Mouse (Mus musculus) forebrain, embryonic 12.5 days (tissue): ENCODE data around the gene Gm17087. TPM values are rescaled to one million over a fixed set of nuclear protein-coding genes. Genes with fewer than 3 reads are reported as not detected.

Source experiments
- ATAC-seq: fragments of 200-750 bp; cut with Nextera tagmentation; 2 replicates; pipeline ENCODE4 v1.8.0; 2017; ENCODE audit warnings: moderate TSS enrichment; ENCODE audit not compliant: low FRiP score
- H3K27ac ChIP-seq: fragments of 300-500 bp; sonication (generic); 2 replicates; pipeline ENCODE4 v1.5.1; 2016; ENCODE audit warnings: mild to moderate bottlenecking
- H3K27me3 ChIP-seq: fragments of 300-500 bp; sonication (generic); 2 replicates; pipeline ENCODE4 v1.6.1; 2016; ENCODE audit warnings: mild to moderate bottlenecking
- H3K36me3 ChIP-seq: fragments of 300-500 bp; sonication (generic); replicated peaks from 2 replicates; pipeline ENCODE4 v1.6.1; 2016; ENCODE audit warnings: mild to moderate bottlenecking
- H3K4me1 ChIP-seq: fragments of 300-500 bp; sonication (generic); 2 replicates; pipeline ENCODE4 v1.6.1; 2016
- H3K4me2 ChIP-seq: fragments of 300-500 bp; sonication (generic); 2 replicates; pipeline ENCODE4 v1.6.1; 2016; ENCODE audit warnings: mild to moderate bottlenecking, moderate library complexity
- H3K4me3 ChIP-seq: fragments of 300-500 bp; sonication (generic); replicated peaks from 2 replicates; pipeline ENCODE4 v1.5.1; 2016; ENCODE audit warnings: mild to moderate bottlenecking
- H3K9ac ChIP-seq: fragments of 300-500 bp; sonication (generic); 2 replicates; pipeline ENCODE4 v1.6.1; 2016; ENCODE audit warnings: mild to moderate bottlenecking
- H3K9me3 ChIP-seq: fragments of 300-500 bp; sonication (generic); 2 replicates; pipeline ENCODE4 v1.6.1; 2016
- WGBS: fragments of 180-500 bp; shearing (Covaris S2); methylation state at CpG from one replicate; pipeline ENCODE4 v1.1.7; 2016; 5-methylcytosine and 5-hydroxymethylcytosine counted together
- polyA plus RNA-seq: library from polyadenylated mRNA; unstranded; fragments of >200 nt; fragmentation: Nextera tagmentation; extraction: Ambion mirVana; gene quantifications from 2 replicates; pipeline ENCODE4 v1.2.1, GENCODE M21; 2016

Gene Gm17087
- polyA plus RNA-seq, 1 experiment from 2014 or later = not detected

DNA sequence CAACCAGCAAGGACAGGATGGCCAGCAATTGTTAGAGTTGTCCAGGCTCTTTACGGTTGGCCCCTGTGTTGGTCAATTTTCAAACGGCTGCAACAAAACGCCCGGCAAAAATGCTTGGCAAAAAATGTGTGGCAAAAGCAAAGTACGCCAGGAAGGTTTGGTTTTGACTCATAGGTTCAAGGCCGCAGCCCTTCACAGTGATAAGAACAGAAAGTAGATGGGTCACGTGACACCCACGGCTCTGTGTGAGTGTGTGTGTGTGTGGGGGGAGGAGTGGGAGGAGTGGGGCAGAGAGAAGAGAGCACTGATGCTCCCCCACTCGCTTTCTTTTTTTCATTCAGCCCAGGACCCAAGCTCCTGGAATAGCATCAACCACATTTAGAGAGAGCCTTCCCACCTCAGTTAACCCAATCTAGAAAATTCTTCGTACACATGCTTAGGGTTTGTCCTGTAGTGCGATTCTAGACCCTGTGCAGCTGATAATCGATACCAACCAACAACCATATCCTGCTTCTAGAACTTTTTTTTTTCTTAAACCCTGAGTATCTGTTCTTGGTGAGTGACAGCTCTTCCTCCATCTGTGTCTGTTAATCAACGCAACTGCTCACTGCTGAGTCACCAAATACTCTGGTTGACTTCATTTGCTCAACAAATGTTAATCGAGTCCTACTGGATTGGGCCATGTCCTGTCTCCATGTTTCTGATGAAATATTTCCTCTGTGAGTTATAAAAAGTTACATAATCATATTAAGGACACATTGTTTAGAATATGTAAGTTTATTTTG lies 4.5 kb downstream of the Gm17087 start:
- Histone ChIP-seq H3K4me1 (peaks cover 3% of the 10 kb centered on the region; the same call in 1 of the 2 replicates), H3K27ac (no peak overlapping the region), H3K4me2 (no peak overlapping the region), H3K27me3 (no peaks in the 10 kb centered on the region), H3K9ac (no peak overlapping the region), H3K4me3 (no peak overlapping the region), H3K9me3 (no peaks in the 10 kb centered on the region), H3K36me3 (no peaks in the 10 kb centered on the region)
- WGBS = 67% methylated on average over 14 of the region's 14 CpGs
- no peak for ATAC-seq

DNA sequence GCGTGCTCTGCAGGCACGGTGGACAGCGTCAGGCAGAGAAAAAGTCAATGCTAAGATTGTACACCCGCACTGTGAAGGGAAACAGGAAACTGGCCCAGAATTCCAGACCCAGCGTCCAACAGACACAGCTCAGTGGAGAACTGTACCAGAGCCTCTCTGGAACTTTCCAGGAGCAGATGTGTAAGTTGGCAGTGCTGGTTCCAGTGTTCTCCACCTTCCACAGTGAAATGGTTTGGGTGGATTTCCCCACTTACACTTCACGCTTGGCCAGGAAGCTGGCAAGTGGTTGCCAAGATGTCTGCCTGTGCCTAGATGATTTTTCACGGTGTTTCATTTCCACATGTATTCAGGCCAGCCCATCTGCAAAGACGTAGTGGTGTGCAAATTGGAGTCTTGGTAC lies 8.8 kb downstream of the Gm17087 start:
- no peak overlapping the region for H3K9ac ChIP-seq
- H3K9me3 ChIP-seq = no peaks in the 10 kb centered on the region
- H3K27me3 ChIP-seq = no peaks in the 10 kb centered on the region
- no peak for ATAC-seq
- no peak overlapping the region for H3K4me3 ChIP-seq
- WGBS = 91% methylated on average over 8 of the region's 8 CpGs
- H3K4me2 ChIP-seq = no peak overlapping the region
- peaks cover 3% of the 10 kb centered on the region; the same call in 1 of the 2 replicates for H3K4me1 ChIP-seq
- H3K27ac ChIP-seq = no peak overlapping the region
- no peaks in the 10 kb centered on the region for H3K36me3 ChIP-seq

DNA sequence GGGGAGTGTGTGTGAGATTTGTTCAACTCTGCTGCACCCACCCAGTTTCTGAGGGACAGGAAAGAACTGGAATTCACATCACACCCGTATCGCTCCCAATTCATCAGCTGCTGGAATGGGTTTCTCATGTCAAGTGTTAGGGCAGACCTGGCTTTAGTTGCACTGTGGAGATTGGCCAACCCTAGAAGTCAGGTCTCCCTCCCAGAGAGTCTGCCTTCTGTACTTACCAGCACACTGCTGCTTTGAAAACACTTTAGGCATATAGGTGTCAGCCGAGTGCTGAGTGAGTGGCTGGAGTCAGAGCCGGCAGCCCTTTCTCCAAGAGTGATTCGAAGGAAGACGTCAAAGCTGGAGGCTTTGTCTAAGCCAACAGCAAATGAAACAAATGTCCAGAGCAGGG lies 10.5 kb downstream of the Gm17087 start:
- H3K9ac ChIP-seq = no peak overlapping the region
- H3K9me3 ChIP-seq = no peaks in the 10 kb centered on the region
- no peak overlapping the region for H3K4me2 ChIP-seq
- no peak for ATAC-seq
- no peak overlapping the region for H3K4me3 ChIP-seq
- H3K27me3 ChIP-seq = no peaks in the 10 kb centered on the region
- H3K36me3 ChIP-seq = no peaks in the 10 kb centered on the region
- no peak overlapping the region for H3K27ac ChIP-seq
- 90% methylated on average over 6 of the region's 6 CpGs for WGBS
- no peaks in the 10 kb centered on the region for H3K4me1 ChIP-seq

DNA sequence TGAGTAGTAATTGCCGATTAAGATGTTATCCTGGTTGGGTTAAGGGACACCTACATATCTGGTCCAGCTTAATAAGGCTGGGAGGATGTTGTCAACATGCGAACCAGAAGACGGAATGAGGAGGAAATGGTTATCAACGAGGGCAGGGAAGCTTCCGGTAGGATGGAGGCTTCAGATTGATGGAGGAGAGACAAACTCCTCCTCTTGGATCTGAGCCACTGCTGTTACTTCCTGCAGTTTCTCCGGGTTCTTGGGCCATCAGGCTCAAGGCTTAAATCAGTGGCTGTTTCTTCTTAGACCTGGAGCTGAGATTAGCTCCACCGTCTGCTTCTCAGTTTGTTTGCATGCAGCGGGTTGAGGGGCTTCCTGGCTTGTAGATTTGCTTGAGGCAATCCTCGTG lies 11.0 kb downstream of the Gm17087 start:
- no peak for ATAC-seq
- H3K4me2 ChIP-seq = no peak overlapping the region
- 92% methylated on average over 9 of the region's 9 CpGs for WGBS
- H3K9ac ChIP-seq = no peak overlapping the region
- H3K27me3 ChIP-seq = no peaks in the 10 kb centered on the region
- no peak overlapping the region for H3K27ac ChIP-seq
- H3K36me3 ChIP-seq = no peaks in the 10 kb centered on the region
- H3K4me3 ChIP-seq = no peak overlapping the region
- H3K9me3 ChIP-seq = no peaks in the 10 kb centered on the region
- H3K4me1 ChIP-seq = no peaks in the 10 kb centered on the region

DNA sequence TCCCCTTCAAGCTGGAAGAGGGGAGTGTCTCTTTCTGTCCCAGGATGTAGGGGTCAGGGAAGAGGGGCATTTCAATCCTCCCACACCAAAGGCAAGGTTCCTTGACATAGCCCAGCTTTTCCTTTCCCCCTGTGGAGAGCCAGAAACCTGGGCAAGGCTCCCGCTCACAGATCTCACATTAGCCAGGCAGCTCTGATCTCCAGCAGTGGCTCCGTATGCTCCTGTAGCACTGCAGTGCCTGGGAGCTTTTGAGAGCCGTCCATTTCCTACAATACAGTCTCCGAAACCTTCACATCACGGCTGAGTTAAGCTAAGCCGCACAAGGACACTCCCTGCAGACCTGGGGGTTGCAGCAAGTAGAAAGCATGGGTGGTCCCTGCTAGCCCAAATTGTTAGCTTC lies 12.5 kb downstream of the Gm17087 start:
- Histone ChIP-seq H3K4me2 (no peak overlapping the region), H3K9me3 (no peaks in the 10 kb centered on the region), H3K9ac (no peak overlapping the region), H3K27ac (no peak overlapping the region), H3K27me3 (no peaks in the 10 kb centered on the region), H3K4me3 (no peak overlapping the region), H3K36me3 (no peaks in the 10 kb centered on the region), H3K4me1 (no peaks in the 10 kb centered on the region)
- ATAC-seq = no peak
- 78% methylated on average over 6 of the region's 6 CpGs for WGBS

DNA sequence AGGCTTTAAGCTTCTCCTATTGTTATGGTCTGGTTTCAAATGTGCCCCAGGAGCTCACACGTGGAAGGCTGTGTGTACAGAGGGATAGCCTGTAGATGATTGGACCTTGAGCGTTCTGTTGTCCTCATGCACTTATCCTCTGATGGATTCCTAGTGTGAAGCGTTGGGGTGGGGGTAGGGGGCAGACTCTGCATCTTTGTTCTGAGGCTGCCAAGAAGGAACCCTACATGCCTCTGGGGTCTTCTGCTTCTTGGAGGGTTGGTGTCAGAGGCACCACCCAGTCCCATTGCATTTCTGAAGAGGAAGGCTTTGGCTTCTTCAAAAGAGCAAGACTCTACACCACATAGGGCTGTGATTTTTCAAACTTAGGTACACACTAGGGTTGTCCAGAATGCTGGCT lies 13.1 kb downstream of the Gm17087 start:
- H3K4me2 ChIP-seq = no peak overlapping the region
- no peaks in the 10 kb centered on the region for H3K36me3 ChIP-seq
- no peaks in the 10 kb centered on the region for H3K27me3 ChIP-seq
- no peaks in the 10 kb centered on the region for H3K4me1 ChIP-seq
- 78% methylated on average over 3 of the region's 3 CpGs for WGBS
- no peak overlapping the region for H3K4me3 ChIP-seq
- no peak for ATAC-seq
- no peak overlapping the region for H3K9ac ChIP-seq
- no peaks in the 10 kb centered on the region for H3K9me3 ChIP-seq
- H3K27ac ChIP-seq = no peak overlapping the region

DNA sequence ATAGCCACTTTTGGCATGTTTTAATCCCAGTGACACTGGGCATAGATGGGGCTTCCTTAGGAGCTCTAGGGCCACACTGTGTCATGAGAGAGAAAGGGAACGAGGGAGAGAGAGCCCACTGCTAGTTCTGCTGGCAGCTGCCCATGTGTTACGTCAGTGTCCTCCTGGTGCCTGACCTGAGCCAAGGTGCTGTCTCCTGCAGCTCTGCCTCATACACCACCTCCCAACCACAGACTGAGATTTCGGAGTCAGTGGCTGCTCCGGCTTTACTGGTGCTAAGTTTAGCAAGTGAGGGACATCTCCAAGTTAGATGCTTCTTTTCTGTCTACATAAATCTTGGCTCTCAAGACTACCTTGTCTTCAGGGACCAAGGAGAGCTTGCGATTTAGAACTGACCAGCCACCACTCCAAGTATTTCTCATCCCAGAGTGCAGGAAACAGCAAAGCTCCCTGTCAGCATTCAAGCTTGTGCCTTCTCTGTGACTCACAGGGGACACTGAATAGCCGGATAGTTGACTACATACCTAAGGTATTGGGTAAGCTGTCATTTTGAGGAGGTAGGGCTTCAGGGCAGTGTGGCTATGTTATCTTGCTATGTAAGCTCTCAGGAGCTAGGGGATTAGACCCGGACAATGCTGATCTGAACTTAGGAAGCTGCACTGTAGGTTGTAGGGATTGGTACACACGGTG lies 14.3 kb downstream of the Gm17087 start:
- Histone ChIP-seq H3K9me3 (no peaks in the 10 kb centered on the region), H3K9ac (no peak overlapping the region), H3K4me3 (no peak overlapping the region), H3K36me3 (no peaks in the 10 kb centered on the region), H3K4me2 (no peak overlapping the region), H3K27ac (no peak overlapping the region), H3K4me1 (no peaks in the 10 kb centered on the region), H3K27me3 (no peaks in the 10 kb centered on the region)
- 89% methylated on average over 8 of the region's 8 CpGs for WGBS
- no peak for ATAC-seq

DNA sequence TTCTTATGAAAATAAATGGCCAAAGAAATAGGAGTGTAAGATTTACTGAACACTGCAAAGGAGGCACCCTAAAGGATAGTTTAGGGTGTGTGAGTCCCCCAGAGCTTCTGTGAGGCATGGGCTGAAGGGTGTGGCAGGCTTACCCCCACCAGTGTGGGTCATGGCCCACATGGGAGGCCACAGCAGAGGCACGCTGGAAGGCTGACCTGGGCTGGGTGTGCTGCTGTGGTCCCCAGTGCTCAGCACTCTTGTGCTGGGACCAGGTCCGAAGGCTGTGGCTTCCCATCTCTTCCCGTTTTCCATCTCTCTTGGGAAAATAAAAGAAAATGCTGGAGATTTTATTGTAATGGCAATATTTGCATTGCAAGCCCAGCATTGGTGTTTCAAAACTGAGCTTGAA lies 15.1 kb downstream of the Gm17087 start:
- no peak for ATAC-seq
- 83% methylated on average over 3 of the region's 3 CpGs for WGBS
- Histone ChIP-seq H3K27ac (no peak overlapping the region), H3K27me3 (no peaks in the 10 kb centered on the region), H3K36me3 (no peaks in the 10 kb centered on the region), H3K4me2 (no peak overlapping the region), H3K9ac (no peak overlapping the region), H3K4me1 (no peaks in the 10 kb centered on the region), H3K9me3 (no peaks in the 10 kb centered on the region), H3K4me3 (no peak overlapping the region)

DNA sequence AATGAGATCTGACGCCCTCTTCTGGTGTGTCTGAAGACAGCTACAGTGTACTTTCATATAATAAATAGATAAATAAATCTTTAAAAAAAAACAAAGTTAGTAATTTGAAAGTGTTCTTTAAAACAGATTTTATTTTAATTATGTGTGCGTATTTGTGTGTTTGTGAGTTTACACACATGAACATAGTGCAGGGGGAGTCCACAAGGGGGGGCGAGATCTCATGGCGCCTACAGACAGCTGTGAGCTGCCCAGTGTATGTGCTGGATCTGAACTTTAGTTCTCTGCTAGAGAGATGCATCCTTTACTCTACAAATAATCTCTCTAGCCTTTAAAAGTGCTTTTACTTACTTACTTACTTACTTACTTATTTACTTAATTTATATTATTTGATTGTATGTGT lies 18.0 kb downstream of the Gm17087 start:
- ATAC-seq = no peak
- Histone ChIP-seq H3K4me1 (no peaks in the 10 kb centered on the region), H3K36me3 (no peaks in the 10 kb centered on the region), H3K9ac (no peak overlapping the region), H3K27me3 (no peaks in the 10 kb centered on the region), H3K4me2 (no peak overlapping the region), H3K9me3 (no peaks in the 10 kb centered on the region), H3K27ac (no peak overlapping the region), H3K4me3 (no peak overlapping the region)
- WGBS = 86% methylated on average over 4 of the region's 4 CpGs

DNA sequence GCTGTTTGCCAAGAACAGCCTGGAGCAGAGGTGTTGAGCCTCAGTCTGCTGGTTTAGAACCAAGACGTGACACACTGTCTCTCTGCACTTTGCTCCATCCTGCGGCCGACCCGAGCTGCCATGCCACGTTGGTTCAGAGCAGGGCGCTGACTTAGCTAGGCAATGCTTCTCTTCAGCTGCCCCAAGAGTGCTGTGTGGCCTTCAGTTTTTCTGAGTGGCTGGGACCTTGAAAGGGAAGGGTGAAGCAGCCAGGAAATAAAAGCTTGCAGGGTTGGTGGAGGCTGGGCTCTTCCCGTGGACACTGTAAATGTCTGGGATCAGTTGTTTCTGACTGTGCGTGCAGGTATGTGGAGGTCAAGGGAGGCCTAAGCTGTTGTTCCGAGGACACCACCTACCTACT lies 20.4 kb downstream of the Gm17087 start:
- 89% methylated on average over 9 of the region's 9 CpGs for WGBS
- no peak overlapping the region for H3K4me2 ChIP-seq
- no peak overlapping the region for H3K4me3 ChIP-seq
- H3K27ac ChIP-seq = no peak overlapping the region
- no peaks in the 10 kb centered on the region for H3K27me3 ChIP-seq
- no peak for ATAC-seq
- no peaks in the 10 kb centered on the region for H3K9me3 ChIP-seq
- no peak overlapping the region for H3K9ac ChIP-seq
- H3K4me1 ChIP-seq = no peaks in the 10 kb centered on the region
- no peaks in the 10 kb centered on the region for H3K36me3 ChIP-seq

DNA sequence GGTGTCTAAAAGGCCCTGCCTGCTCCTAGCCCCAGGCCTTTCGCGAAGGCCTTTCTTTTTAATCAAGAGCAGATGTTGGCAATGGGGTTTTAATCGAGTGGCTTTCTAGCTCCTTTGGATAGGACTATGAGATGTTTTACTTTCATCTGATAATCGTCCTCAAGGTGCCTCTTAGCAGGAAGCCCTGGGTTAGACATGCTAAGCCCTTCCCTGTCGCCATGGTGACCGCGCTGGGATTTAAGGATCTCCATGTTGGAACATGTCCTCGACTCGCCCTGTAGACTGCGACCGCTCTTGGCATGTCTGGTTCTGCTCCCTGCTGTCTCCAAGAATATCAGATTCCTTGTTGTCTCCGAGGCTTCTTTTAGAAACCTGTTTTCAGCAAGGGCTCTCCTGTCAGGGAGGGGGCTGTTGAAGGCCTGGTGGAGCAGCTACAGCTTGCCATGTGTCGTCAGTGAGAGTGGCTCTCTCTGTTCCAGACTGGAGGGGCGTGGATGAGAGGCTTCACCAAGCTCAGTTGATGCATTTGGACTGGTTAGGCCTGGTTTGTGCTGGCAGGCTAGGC lies 24.7 kb downstream of the Gm17087 start:
- H3K36me3 ChIP-seq = no peaks in the 10 kb centered on the region
- ATAC-seq = no peak
- no peak overlapping the region for H3K4me2 ChIP-seq
- no peaks in the 10 kb centered on the region for H3K4me1 ChIP-seq
- H3K4me3 ChIP-seq = no peak overlapping the region
- whole genome bisulfite sequencing = 76% methylated on average over 14 of the region's 14 CpGs
- H3K27me3 ChIP-seq = no peaks in the 10 kb centered on the region
- no peak overlapping the region for H3K27ac ChIP-seq
- no peak overlapping the region for H3K9ac ChIP-seq
- H3K9me3 ChIP-seq = no peaks in the 10 kb centered on the region

DNA sequence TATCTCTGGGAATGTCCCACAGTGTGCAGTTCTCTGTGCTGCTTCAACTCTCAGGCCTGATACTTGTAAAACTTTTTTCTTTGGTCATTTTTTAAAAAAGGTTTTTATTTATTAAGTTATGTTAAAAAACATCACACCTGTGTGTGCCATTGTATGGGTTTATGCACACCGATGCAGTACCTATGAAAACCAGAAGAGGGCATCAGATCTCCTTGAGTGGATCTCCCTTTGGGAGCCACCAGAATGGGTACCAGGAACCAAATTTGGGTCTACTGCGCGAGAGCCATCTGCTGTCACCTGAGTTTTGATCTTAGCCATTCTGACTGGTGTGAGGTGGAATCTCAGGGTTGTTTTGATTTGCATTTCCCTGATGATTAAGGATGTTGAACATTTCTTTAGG lies 28.6 kb downstream of the Gm17087 start:
- Histone ChIP-seq H3K4me1 (no peaks in the 10 kb centered on the region), H3K9me3 (peaks cover 3% of the 10 kb centered on the region; the same call in 1 of the 2 replicates)
- ATAC-seq = no peak

More for the DNA sequence above, 28.6 kb downstream of the Gm17087 start:
- Histone ChIP-seq H3K27ac (no peak overlapping the region), H3K4me3 (no peak overlapping the region), H3K36me3 (no peaks in the 10 kb centered on the region), H3K27me3 (no peaks in the 10 kb centered on the region), H3K9ac (no peak overlapping the region), H3K4me2 (no peak overlapping the region)
- WGBS = 68% methylated on average over 3 of the region's 3 CpGs
